Mouse (Mus musculus) CH12.LX (cell line): Measurements from ENCODE around the gene St3gal3. TPM values are rescaled to one million over a fixed set of nuclear protein-coding genes. Genes with fewer than 3 reads are reported as not detected.

Experiments
- polyA plus RNA-seq: library from polyadenylated mRNA; unstranded; fragments of >175 nt; gene quantifications from 2 replicates; pipeline ENCODE4 v1.2.1, GENCODE M21; 2012; ENCODE audit warnings: low read depth; ENCODE audit not compliant: insufficient read length
- total RNA-seq, 2 experiments: library from RNA; depleted of rRNA; stranded (reverse); fragments of 300-350 nt in 1 of 2; fragments of >200 nt in 1 of 2; gene quantifications; 2 replicates each; pipeline ENCODE4 v1.2.3; 2012 to 2014

Gene St3gal3
- total and polyA plus RNA-seq, 3 experiments: 7.1 to 10.1 (median 8.2) TPM

Other genes with a start within 250 kb of the St3gal3 start
- 169 and 186 TPM in 2 replicates for gene Atp6v0b, start 247.6 kb downstream of the St3gal3 start, total RNA-seq (2012; rRNA removed)
- 165 and 176 TPM in 2 replicates for gene Atp6v0b, start 247.6 kb downstream of the St3gal3 start, total RNA-seq (2014; rRNA removed)
- 189 and 202 TPM in 2 replicates for gene Atp6v0b, start 247.6 kb downstream of the St3gal3 start, polyA plus RNA-seq
- 19.8 and 25.8 TPM in 2 replicates for gene Dph2, start 242.9 kb downstream of the St3gal3 start, total RNA-seq (2012; rRNA removed)
- gene Dph2, start 242.9 kb downstream of the St3gal3 start, total RNA-seq (2014; rRNA removed): 20.9 and 21.5 TPM in 2 replicates
- 15.2 and 20.8 TPM in 2 replicates for gene Dph2, start 242.9 kb downstream of the St3gal3 start, polyA plus RNA-seq
- gene Ipo13, start 219.9 kb downstream of the St3gal3 start, total RNA-seq (2012; rRNA removed): 22.0 and 27.5 TPM in 2 replicates
- gene Ipo13, start 219.9 kb downstream of the St3gal3 start, total RNA-seq (2014; rRNA removed): 5.9 and 7.4 TPM in 2 replicates
- gene Ipo13, start 219.9 kb downstream of the St3gal3 start, polyA plus RNA-seq: 46.5 and 54.1 TPM in 2 replicates
- not detected in 2 replicates for gene Artn, start 205.2 kb downstream of the St3gal3 start, total RNA-seq (2012; rRNA removed)
- gene Artn, start 205.2 kb downstream of the St3gal3 start, total RNA-seq (2014; rRNA removed): not detected in 2 replicates
- not detected in 2 replicates for gene Artn, start 205.2 kb downstream of the St3gal3 start, polyA plus RNA-seq
- gene Kdm4a, start 45.1 kb upstream of the St3gal3 start, total RNA-seq (2012; rRNA removed): 38.4 and 58.8 TPM in 2 replicates
- 36.9 TPM in 2 replicates for gene Kdm4a, start 45.1 kb upstream of the St3gal3 start, total RNA-seq (2014; rRNA removed)
- gene Kdm4a, start 45.1 kb upstream of the St3gal3 start, polyA plus RNA-seq: 43.2 and 43.6 TPM in 2 replicates
- gene Ptprf, start 156.5 kb upstream of the St3gal3 start, total RNA-seq (2012; rRNA removed): 0.13 and 0.21 TPM in 2 replicates
- gene Ptprf, start 156.5 kb upstream of the St3gal3 start, total RNA-seq (2014; rRNA removed): not detected in 2 replicates
- 0.11 and 0.14 TPM in 2 replicates for gene Ptprf, start 156.5 kb upstream of the St3gal3 start, polyA plus RNA-seq